Mouse (Mus musculus) left cerebral cortex, postnatal 14 days (tissue): ENCODE data around the gene Mrpl17. TPM values are rescaled to one million over a fixed set of nuclear protein-coding genes. Genes with fewer than 3 reads are reported as not detected.
A peak's percentile ranks its signal among the peaks of the same experiment; 100 is the strongest.
"Not testable (repeated sequence)": the region's sequence is repeated elsewhere in the genome, so short reads cannot be mapped to it uniquely, and the experiment has no call there.

ENCODE experiments used
- DNase-seq, 2 experiments: peaks; one replicate each; pipeline ENCODE4 v3.0.0; 2021 to 2022; ENCODE audit warnings: low spot score in 2 of 2, mixed read lengths in 1 of 2
- intact Hi-C: fragments of 180-260 bp; cut with DNase I; formaldehyde crosslinking; loops from one replicate; pipeline ENCODE4 v1.15.1; 2025
- long read RNA-seq, 2 experiments: library from polyadenylated mRNA; stranded (forward); transcript quantifications; one replicate each; pipeline ENCODE4 v2.0.0; 2021
- total RNA-seq, 2 experiments: library from RNA; stranded (reverse); gene quantifications; 2 replicates each; pipeline ENCODE4 v1.2.3; 2021

The Mrpl17 gene
- total RNA-seq = 100 to 1,000 TPM; 115 to 117 TPM
- long read RNA-seq, experiment 1, full-length matches to known transcripts = 63 of 64 reads
- long read RNA-seq, experiment 1, partial matches to known transcripts = 0 of 64 reads
- long read RNA-seq, experiment 1, other reads (novel, unspliced or antisense) = 1 of 64 reads
- long read RNA-seq, experiment 2, full-length matches to known transcripts = 54 of 56 reads
- long read RNA-seq, experiment 2, partial matches to known transcripts = 0 of 56 reads
- long read RNA-seq, experiment 2, other reads (novel, unspliced or antisense) = 2 of 56 reads

DNA sequence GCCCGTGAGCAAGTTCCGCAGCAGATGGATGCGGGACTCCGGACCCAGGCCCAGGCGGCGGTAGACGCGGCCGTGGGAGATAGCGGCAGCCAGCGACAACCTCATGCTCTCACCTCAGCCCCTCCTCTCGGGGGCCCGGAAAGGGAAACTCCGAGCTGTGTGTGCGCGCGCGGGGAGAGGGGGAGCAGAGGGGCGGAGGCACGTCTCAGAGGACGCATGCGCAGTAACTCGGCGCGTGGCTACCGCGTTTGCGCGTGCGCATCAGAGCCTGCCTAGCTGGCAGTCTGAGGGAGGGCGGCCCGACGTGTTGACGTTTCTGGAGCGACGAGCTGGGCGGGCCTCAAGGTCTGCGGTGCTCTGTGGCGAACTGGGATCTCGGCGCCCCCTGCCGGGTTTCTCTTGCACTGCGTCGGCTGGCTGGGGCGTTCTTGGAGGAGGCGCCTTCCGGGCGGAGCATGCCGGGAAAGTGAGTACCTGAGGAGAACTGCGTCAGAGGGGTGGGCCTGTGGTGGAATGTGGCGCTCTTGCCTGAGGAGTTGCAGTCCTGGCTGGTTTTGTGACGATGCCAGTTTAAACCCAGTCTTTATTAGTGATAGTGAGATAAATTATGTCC, at the start of gene Mrpl17:
TSS of gene Mrpl17 (minus strand) at position 223 of the 613 bp plus-strand sequence.
- DNase-seq = peak; percentile 100
- intact Hi-C loops = loop anchor here (1.0 to 5.0 kb wide), 3 partner anchors 74 to 159 kb away; partner anchors contain the start of genes Dnhd1, Ilk and Rrp8

DNA sequence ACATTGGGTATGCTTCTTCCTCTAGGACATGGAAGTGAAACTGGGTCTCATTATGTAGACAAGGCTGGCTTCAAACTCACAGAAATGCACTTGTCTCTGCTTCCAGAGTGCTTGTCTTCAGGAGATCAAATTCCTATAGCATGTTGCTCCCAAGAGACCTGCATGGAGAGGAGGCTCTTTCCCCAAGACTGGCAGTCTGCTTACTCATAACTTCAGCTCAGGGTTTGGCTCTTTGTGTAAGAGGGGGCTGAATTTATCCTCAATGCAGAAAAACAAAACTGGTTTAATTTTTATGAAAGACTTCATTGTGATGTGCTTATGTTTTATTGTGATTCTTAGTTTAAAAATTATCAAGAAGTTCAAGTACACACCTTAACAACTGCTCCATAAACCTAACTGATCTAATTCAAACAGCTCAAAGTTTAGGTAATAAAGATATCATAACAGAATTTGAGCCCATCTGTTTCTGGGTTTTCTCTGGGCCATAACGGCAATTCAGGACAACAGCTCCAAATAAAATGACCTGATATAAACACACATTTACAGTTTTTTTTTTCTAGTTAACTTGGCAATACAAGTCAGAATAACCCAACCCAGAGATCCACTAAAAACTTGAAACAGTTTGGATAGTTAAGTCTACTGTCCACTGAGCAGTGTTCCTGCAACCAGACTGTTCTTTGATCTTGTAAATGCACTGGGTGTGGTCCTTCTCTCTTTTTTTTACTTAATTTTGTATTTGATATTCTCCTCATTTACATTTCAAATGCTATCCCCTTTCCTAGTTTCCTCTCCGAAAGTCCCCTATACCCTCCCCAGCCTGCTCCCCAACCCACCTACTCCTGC, 45.0 kb upstream of the Mrpl17 start:
- intact Hi-C loops = not testable (repeated sequence)

DNA sequence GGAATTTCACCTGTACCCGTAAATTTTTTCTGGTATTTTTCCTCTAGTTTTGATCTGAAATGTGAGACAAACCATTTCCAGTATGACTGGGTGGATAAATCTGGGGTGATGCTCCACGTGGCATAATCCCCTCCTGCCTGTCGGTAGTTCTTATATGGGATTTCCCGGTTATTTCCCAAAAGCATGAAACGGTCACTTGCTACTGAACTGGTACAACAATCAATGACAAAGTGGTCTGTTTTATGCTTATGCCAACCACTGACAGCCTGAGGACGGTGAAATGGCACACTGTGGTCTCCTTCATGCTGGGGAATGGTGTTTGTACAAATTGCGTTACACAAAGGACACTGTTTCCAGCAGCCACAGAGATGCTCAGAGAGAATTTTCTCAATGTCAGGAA, 13.4 kb upstream of the Mrpl17 start:
- DNase-seq = no peak
- intact Hi-C loops = no loop called here

More for the DNA sequence above, 45.0 kb upstream of the Mrpl17 start:
- DNase-seq = not testable (repeated sequence)

DNA sequence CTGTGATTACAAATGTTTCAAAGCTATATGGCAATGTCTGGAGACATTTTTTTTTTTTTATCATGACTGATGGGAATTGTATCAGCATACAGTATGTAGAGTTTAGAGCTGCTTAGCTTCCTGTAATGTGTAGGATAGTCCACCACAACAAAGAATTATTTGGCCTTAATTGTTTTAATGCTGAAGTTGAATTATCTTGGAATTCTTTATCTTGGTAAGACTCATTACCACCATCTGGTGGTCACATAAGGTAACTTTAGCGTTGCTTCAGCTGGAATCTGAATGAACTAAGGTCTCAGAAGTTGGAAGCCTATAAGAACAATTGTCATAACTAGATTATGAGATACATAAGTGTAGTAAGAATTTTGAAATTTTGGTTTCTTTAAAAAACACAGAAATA, 7.6 kb upstream of the Mrpl17 start:
- intact Hi-C loops = loop anchor here (2.0 to 5.0 kb wide), 3 partner anchors 92 to 1229 kb away; no protein-coding TSS in a partner anchor
- DNase-seq = peak; percentile 53 to 66

DNA sequence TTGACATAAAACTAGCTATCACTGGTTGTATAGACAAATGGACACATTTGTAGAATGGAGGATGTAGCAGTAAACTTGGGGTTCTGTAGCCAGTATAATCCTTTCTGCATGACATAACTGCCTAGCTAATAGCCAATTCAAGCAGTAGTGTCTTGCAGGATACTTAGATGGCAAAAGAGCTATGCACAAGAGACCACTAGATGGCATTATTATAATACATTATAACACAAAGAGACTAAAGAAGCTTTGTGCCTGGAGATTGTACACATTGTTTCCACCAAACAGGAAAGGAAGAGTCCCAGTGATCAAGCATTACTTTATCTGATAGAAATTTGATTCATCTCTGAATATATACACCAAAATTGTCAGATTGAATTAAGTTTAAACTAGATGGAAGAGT, 5.8 kb upstream of the Mrpl17 start:
- intact Hi-C loops = loop anchor here (5.0 kb wide), 2 partner anchors 269 to 1231 kb away; no protein-coding TSS in a partner anchor
- no peak for DNase-seq

DNA sequence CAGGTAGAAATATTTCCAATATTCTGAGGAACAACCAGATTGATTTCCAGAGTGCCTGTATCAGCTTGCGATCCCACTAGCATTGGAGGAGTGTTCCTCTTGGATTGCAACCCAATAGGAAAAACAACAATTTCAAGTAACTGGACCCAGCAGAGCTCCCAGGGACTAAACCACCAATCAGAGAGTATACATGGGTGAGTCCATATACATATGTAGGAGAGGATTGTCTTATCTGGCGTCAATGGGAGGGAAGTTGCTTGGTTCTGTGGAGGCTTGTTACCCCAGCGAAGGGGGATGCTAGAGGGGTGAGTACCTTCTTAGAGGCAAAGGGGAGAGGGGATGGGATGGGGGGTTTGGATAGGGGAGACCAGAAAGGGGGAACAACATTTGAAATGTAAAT, 2.4 kb upstream of the Mrpl17 start:
- no peak for DNase-seq
- intact Hi-C loops = loop anchor here (5.0 kb wide), 1 partner anchor 161 kb away; the partner anchor contains the start of gene Dnhd1

DNA sequence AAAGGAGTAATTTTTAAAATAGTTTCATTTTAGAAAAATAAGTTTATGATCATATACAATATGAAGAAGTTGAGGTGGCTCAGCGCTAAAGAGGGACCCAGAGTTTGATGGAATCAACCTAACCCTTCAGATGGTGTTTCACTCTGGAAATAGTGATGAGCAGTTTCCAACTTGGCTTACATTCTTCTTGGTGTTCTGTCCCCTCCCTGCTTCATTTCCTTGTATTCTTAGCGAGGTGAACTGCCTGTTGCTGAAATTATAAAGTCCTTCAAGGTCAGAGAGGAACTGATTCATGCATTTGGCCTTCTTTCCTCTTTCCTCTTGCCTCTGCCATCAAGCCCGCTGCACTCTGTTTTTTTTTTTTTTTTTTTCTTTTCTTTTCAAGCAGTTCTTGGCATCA, 1.7 kb upstream of the Mrpl17 start:
- DNase-seq = no peak
- intact Hi-C loops = loop anchor here (5.0 kb wide), 1 partner anchor 160 kb away; the partner anchor contains the start of gene Dnhd1

DNA sequence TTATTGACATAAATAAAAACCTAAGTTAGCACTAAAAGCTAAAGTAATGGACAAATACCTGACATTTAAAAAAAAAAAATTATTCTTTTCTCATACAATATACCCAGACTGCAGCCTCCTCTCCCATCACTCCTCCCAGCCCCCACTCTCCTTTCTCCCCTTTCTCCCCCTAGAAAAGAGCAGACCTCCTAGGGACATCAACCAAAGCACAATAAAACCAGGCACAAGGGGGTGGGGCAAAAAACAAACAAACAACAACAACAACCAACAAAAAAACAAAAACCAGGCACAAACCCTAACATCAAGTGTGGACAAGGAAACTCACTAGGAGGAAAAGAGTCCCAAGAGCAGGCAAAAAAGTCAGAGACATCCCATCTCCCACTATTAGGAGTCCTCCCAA, 617 bp upstream of the Mrpl17 start:
- intact Hi-C loops = loop anchor here (1.0 to 5.0 kb wide), 3 partner anchors 75 to 159 kb away; partner anchors contain the start of genes Dnhd1, Ilk and Rrp8
- DNase-seq = no peak

DNA sequence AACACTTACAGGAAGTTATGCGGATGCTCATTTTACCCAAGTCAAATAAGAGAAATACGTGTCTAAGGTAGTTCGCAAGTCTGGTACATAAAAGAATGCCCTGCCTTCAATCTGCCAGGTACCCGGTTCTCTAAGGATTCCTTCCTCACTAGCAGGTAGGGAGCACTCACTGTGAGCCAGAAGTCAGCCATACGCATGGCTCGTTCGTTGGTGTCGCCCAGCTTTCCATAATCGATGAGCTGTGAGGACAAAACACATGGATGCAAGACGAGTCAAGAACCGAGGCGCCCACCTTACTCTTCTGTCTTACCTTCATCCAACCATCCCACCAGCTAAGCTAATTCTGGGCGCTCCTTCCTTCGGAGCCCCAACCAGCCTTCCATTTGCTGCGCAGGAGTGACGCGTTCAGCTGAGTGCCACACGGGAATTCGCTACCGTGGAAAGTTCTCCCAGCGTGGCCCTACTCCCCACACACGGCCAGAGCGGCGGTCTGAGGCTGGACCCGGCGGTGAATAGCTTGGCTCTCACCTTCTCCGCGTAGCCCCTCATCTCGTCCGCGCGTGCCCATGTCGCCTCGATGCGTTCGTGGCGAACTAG, 521 bp downstream of the Mrpl17 start:
- peak; percentile 48 to 55 for DNase-seq
- intact Hi-C loops = loop anchor here (2.0 to 5.0 kb wide), 2 partner anchors 74 to 158 kb away; partner anchors contain the start of genes Dnhd1, Ilk and Rrp8

DNA sequence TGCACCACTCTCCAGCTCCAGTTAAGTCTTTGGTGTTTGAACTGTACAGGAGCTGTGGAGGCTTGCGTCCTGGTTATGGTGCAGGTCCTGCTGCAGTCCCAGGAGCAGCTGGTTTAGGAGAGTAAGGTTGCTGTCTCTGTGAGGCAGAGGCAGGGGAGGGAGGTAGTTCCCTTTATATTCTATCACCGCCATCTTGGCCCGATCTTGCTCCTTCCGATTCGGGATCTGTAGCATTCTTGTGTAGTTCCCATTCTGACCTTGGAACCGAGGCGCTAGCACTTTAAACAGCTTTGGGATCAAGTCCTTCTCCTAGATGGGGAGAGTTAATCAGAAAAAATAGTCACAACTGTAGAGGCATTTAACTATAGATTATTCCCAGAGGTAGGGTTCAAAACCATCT, 1.1 kb downstream of the Mrpl17 start:
- intact Hi-C loops = loop anchor here (2.0 to 5.0 kb wide), 3 partner anchors 43 to 158 kb away; partner anchors contain the start of genes Dnhd1, Ilk and Rrp8
- no peak for DNase-seq

DNA sequence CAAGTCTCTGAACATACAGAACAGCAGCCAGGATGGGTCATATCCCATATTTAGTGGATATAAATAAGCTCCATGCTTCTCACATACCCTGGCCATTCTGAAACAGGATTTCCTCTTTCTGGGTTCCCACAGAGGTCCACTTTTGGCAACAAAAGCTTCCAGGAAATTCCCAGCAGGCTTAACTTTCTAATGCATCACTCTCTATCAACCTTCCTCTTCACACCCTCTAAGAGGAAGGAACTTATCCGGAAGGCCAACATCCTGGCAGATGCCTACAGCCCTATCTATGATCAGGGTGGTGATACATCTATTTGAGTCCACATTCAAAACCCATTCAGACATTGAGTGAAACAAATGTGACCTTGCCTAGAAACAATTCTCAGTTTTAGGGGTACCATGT, 2.5 kb downstream of the Mrpl17 start:
- intact Hi-C loops = loop anchor here (5.0 kb wide), 1 partner anchor 41 kb away; no protein-coding TSS in a partner anchor
- no peak for DNase-seq

DNA sequence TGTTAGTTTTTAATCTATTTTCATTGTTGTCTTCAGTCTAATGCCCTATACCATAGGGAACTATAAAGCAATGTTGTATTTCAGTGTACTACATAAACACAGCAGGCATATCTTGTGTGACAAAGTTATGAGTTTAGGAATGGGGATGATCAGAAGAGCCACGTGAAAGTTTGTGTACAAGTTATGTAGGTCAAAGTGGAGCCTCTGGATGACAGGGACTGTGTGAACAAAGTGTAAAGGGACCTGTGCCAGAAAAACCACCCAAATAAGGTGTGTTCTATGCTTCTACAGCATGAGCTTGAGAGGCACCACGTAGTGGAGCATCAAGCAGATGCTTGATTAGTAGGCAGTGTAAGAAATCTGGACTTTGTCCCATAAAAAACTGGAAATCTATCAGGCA, 4.2 kb downstream of the Mrpl17 start:
- intact Hi-C loops = loop anchor here (5.0 kb wide), 1 partner anchor 39 kb away; no protein-coding TSS in a partner anchor
- DNase-seq = no peak

DNA sequence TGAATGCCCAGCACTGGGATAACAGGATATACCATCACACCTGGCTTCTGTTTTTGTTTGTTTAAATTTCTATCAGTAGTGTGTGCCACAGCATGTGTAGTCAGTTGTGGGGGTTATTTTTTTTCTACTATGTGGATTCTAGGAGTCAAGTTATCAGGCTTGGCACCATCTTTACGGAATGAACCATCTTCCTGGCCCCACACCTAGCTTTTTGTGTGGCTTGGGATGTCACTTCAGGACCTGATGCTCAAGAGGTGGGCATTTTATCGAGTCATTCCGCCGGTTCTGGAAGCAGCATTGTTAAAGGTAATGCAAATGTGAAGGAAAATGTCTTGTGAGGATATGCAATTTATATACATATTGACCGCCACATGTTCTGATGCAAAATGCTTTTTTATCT, 4.8 kb downstream of the Mrpl17 start:
- intact Hi-C loops = loop anchor here (5.0 kb wide), 1 partner anchor 39 kb away; no protein-coding TSS in a partner anchor
- no peak for DNase-seq

DNA sequence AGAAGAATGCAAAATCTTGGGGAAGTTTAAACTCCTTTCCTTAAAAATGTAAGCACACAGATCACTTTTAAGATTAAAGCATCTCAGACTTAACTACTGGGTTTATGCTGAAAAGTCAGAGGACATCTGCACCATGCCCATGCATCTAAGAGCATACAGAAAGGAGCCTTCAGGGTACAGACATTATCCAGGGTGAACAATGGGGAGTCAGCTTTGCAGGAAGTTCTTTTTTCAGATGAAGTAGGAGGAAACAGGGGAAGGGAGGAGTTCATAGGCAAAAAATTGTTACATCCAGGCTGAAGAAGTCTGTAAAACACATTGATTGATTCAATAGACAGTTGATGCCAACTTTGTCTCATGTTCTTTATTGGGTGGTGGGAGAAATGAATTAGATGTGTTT, 7.5 kb downstream of the Mrpl17 start:
- DNase-seq = no peak
- intact Hi-C loops = no loop called here

DNA sequence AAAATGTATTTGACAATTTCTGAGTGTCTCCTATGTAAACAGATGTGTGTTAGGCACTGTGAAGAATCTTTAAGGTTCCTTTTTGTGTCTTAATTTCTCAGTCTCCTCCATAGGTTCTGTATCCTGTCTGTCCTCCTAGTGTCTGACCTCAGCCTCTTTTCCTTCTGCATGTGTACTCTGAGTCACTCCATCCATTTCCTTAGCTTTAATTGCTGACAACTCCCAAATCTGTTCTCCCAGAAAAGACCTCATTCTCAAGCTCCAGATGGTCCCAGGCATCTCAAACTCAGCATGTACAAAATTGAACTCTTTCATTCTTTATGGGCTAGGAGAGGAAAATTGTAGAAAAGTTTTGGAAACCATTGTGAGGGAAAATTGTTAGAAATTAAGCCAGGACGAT, 8.1 kb downstream of the Mrpl17 start:
- intact Hi-C loops = no loop called here
- no peak for DNase-seq

DNA sequence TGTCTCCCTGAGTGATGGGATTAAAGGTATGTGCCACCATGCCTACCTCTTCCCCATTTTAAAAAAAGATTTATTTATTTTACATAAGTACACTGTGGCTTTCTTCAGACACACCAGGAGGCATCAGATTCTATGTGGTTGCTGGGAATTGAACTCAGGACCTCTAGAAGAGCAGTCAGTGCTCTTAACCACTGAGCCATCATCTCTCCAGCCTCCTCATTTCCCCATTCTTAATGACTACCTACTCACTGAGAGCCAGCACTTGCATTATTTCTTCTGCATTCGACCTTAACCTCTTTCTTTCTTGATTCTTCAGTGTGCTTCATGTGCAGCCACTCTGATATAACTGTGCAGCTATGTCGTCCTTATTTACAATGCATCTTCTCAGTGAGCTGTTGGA, 8.6 kb downstream of the Mrpl17 start:
- intact Hi-C loops = no loop called here
- DNase-seq = no peak

DNA sequence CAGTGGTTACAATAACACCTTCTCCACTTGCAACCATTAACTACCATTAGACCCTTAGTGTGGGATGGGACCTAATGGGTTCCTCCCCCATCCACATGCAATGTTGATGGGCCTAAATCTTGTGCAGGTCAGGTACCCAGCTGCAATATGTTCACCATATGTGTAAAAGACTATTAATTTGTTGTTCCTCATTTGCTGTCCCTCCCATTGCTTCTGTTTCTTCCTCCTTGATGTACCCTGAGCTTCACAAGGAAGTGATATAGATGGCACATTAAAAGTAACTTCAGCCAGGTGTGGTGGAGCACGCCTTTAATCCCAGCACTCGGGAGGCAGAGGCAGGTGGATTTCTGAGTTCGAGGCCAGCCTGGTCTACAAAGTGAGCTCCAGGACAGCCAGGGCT, 13.9 kb downstream of the Mrpl17 start:
- no peak for DNase-seq
- intact Hi-C loops = no loop called here

DNA sequence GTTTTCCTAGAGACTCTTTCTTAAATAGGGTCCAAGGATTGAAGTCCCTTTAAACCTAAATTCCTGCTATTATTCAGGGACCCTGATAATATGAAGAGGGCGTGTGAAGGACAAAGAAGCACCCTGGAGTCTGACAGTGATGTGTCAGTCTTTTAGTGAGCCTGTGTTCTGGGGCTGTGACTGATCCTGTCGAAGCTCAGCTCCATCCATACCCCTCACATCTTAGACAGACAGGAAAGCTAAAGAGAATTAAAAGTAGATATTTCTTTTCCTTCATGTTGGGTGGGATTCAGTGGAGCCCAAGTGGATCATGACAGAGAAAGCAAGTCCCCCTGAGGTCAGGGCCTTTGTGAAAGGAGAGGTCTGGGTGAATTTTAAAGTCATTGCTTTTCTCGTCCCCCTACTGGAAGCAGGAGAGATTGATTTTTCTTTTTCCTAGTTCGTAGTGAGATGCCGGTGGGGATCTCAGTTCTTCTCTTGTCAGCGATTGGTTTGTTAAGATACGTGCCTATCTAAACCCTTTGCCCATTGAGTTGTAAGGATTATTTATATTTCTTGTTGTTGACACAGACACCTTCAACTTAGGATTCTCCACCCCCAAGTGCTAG, 15.0 kb downstream of the Mrpl17 start:
- intact Hi-C loops = no loop called here
- DNase-seq = no peak

DNA sequence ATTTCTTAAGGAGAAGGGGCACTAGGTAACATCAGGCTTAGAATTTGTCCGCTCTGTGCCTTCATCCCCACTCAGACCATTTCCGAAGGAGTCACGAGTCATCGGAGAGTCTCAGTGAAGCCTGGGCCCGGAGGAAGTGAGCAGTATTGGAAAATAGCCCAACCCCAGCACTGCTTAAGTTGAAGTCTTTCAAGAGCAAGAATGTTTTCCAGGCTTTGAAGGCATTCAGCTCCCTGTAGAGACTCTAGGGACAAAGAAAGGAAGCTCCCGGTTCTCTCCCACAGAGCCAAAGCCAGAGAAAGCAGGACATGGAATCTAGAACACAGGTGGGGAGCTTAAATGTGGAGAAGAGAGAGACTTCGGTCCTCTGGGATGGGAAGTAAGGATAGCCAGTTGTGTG, 17.2 kb downstream of the Mrpl17 start:
- intact Hi-C loops = no loop called here
- DNase-seq = no peak
